Mouse (Mus musculus): ENCODE measurements at regions not wholly inside any gene's neighbourhood (a gene's known extent, or its start where the extent isn't known, plus 50 kb on each side); places are given as distances from the start of the nearest gene placed in this dataset.

GRCm38 (mm10) chr6:22439871-22440270 lies 83.8 kb upstream of the Fam3c start:
- no peak for DNase-seq

DNA sequence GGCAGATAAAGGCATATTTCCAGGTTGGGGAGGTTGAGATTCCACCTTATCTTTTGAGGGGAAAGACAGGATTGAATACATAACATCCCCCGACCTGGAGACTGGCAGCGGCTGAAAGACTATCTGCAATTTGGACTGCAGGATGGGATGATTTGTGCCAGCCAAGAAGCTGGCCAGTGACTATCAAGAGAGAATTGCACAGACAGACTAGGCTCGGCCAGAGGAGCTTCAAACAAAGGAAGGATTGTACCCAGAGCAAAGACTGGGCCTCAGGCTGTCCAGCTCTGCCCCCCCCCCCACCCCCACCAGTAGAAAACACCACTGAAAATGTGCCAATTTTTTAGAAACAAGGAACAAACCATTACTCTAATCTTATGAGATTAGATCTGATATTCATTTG lies 73.0 kb upstream of the Fam3c start:
- DNase-seq = no peak

GRCm38 (mm10) chr6:22424161-22424807 lies 68.2 kb upstream of the Fam3c start:
- no peak for DNase-seq

GRCm38 (mm10) chr6:22423070-22423980 lies 67.3 kb upstream of the Fam3c start:
- no peak for DNase-seq

GRCm38 (mm10) chr6:22421551-22421950 lies 65.5 kb upstream of the Fam3c start:
- DNase-seq = no peak

- no peak for DNase-seq
Measured at GRCm38 (mm10) chr6:22418279-22418678, 62.2 kb upstream of the Fam3c start.

- no peak for DNase-seq
Measured at GRCm38 (mm10) chr6:22417189-22417588, 61.1 kb upstream of the Fam3c start.

- DNase-seq = no peak
Measured at GRCm38 (mm10) chr6:22411796-22412195, 55.8 kb upstream of the Fam3c start.

DNA sequence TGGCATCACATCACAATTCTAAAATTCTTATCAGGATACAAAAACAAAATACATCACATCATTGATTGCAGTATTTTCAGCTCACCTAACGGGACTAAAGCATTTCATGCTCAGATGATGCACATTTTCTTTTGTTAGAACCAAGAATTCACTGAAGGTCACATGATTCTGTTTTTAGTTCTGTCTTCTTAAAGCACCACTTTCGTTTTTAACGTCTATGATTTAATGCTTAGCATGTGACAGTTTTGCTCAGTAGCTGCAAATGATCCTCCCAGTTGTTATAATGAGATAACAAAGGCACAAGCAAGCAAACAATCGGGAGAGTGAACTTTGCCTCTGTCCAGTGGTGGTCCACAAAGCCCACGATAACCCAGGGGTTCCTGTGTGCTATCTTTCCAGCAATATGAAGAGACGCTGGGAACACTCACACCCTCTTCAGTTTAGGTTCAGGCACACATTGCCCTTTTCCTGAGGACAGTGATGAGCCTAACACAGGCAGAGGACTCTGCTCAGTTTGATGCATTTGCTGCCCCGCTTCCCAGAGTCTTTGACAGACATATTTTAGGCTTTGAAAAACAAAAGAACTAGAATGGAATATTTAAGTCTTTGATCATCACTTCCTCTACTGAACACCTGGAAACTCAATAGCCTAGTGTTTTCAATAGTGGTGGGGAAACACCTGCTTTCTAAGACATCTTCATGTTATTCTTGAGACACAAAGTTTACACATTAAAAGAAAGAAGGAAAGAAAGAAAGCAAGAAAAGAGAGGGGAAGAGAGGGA lies 53.0 kb upstream of the Fam3c start:
- no peak for DNase-seq
